Mouse (Mus musculus): ENCODE results near the gene 5330417C22Rik. TPM values are rescaled to one million over a fixed set of nuclear protein-coding genes. Genes with fewer than 3 reads are reported as not detected.
A peak's percentile ranks its signal among the peaks of the same experiment; 100 is the strongest.

The 5330417C22Rik gene
- total and polyA plus RNA-seq, 2 experiments from 2014 or later, result 11.5 to 17.5 TPM

- TF ChIP-seq CTCF (IDR thresholded peaks at IDR 0.05; ENCODE audit: low read depth), result no peak
- no peak overlapping the region for H3K27ac ChIP-seq (ENCODE audit: low read depth, low read length)
- no peaks in the 10 kb centered on the region for H3K27me3 ChIP-seq (ENCODE audit: insufficient read depth, low read length)
- H3K9ac ChIP-seq, result no peak overlapping the region
- H3K4me1 ChIP-seq (ENCODE audit: insufficient read depth), result no peaks in the 10 kb centered on the region
- H3K36me3 ChIP-seq (ENCODE audit: insufficient read depth), result no peaks in the 10 kb centered on the region
- no peak for ATAC-seq
- H3K4me2 ChIP-seq (ENCODE audit: low read depth), result no peak overlapping the region
- no peaks in the 10 kb centered on the region for H3K9me3 ChIP-seq (ENCODE audit: low read length)
- DNase-seq, result no peak
- WGBS, result 66% methylated on average over 14 of the region's 14 CpGs
- no peak overlapping the region for H3K4me3 ChIP-seq (ENCODE audit: low read depth, low read length)
Measured at GRCm38 (mm10) chr3:108476761-108477619, 59.3 kb downstream of the 5330417C22Rik start.

- Histone ChIP-seq H3K9me3 (ENCODE audit: low read length) (no peaks in the 10 kb centered on the region), H3K4me1 (ENCODE audit: insufficient read depth) (no peaks in the 10 kb centered on the region), H3K4me3 (ENCODE audit: low read depth, low read length) (no peak overlapping the region), H3K9ac (no peak overlapping the region), H3K27me3 (ENCODE audit: insufficient read depth, low read length) (no peaks in the 10 kb centered on the region), H3K4me2 (ENCODE audit: low read depth) (no peak overlapping the region), H3K27ac (ENCODE audit: low read depth, low read length) (no peak overlapping the region), H3K36me3 (ENCODE audit: insufficient read depth) (no peaks in the 10 kb centered on the region)
- DNase-seq (no peak), ATAC-seq (no peak)
- no peak for TF ChIP-seq CTCF (IDR thresholded peaks at IDR 0.05; ENCODE audit: low read depth)
- 77% methylated on average over 5 of the region's 5 CpGs for WGBS
Measured at GRCm38 (mm10) chr3:108475496-108475895, 60.8 kb downstream of the 5330417C22Rik start.

GRCm38 (mm10) chr3:108474969-108475368 lies 61.4 kb downstream of the 5330417C22Rik start:
- Histone ChIP-seq H3K36me3 (ENCODE audit: insufficient read depth) (no peaks in the 10 kb centered on the region), H3K4me1 (ENCODE audit: insufficient read depth) (no peaks in the 10 kb centered on the region), H3K9ac (no peak overlapping the region), H3K27ac (ENCODE audit: low read depth, low read length) (no peak overlapping the region), H3K4me2 (ENCODE audit: low read depth) (no peak overlapping the region), H3K27me3 (ENCODE audit: insufficient read depth, low read length) (no peaks in the 10 kb centered on the region), H3K9me3 (ENCODE audit: low read length) (no peaks in the 10 kb centered on the region), H3K4me3 (ENCODE audit: low read depth, low read length) (no peak overlapping the region)
- DNase-seq (no peak), ATAC-seq (no peak)
- no peak for TF ChIP-seq CTCF (IDR thresholded peaks at IDR 0.05; ENCODE audit: low read depth)
- 95% methylated on average over 7 of the region's 7 CpGs for WGBS

- H3K4me3 ChIP-seq (ENCODE audit: low read depth, low read length), result no peak overlapping the region
- no peak overlapping the region for H3K27ac ChIP-seq (ENCODE audit: low read depth, low read length)
- 0 out of 2 replicates have a peak, but pooled peaks cover 3% of the 10 kb centered on the region for H3K36me3 ChIP-seq (ENCODE audit: insufficient read depth)
- DNase-seq, result no peak
- H3K4me1 ChIP-seq (ENCODE audit: insufficient read depth), result no peaks in the 10 kb centered on the region
- no peak overlapping the region for H3K4me2 ChIP-seq (ENCODE audit: low read depth)
- no peaks in the 10 kb centered on the region for H3K27me3 ChIP-seq (ENCODE audit: insufficient read depth, low read length)
- no peak for ATAC-seq
- TF ChIP-seq CTCF (IDR thresholded peaks at IDR 0.05; ENCODE audit: low read depth), result no peak
- no peak overlapping the region for H3K9ac ChIP-seq
- H3K9me3 ChIP-seq (ENCODE audit: low read length), result no peaks in the 10 kb centered on the region
- WGBS, result 79% methylated on average over 8 of the region's 8 CpGs
Measured at GRCm38 (mm10) chr3:108467760-108468159, 68.6 kb downstream of the 5330417C22Rik start.

GRCm38 (mm10) chr3:108466425-108466824 lies 69.9 kb downstream of the 5330417C22Rik start:
- H3K4me1 ChIP-seq (ENCODE audit: insufficient read depth), result no peaks in the 10 kb centered on the region
- H3K27ac ChIP-seq (ENCODE audit: low read depth, low read length), result no peak overlapping the region
- no peaks in the 10 kb centered on the region for H3K27me3 ChIP-seq (ENCODE audit: insufficient read depth, low read length)
- H3K9ac ChIP-seq, result no peak overlapping the region
- peak; percentile 50 for TF ChIP-seq CTCF (IDR thresholded peaks at IDR 0.05; ENCODE audit: low read depth)
- DNase-seq (no peak), ATAC-seq (no peak; the same call in 1 of the 2 replicates)
- H3K4me3 ChIP-seq (ENCODE audit: low read depth, low read length), result no peak overlapping the region
- no peaks in the 10 kb centered on the region for H3K9me3 ChIP-seq (ENCODE audit: low read length)
- H3K36me3 ChIP-seq (ENCODE audit: insufficient read depth), result 0 out of 2 replicates have a peak, but pooled peaks cover 3% of the 10 kb centered on the region
- H3K4me2 ChIP-seq (ENCODE audit: low read depth), result no peak overlapping the region
- WGBS, result 87% methylated on average over 6 of the region's 6 CpGs

- Histone ChIP-seq H3K36me3 (ENCODE audit: insufficient read depth) (peaks cover 6% of the 10 kb centered on the region; the same call in 1 of the 2 replicates), H3K4me3 (ENCODE audit: low read depth, low read length) (no peak overlapping the region), H3K4me2 (ENCODE audit: low read depth) (no peak overlapping the region), H3K9ac (no peak overlapping the region), H3K27me3 (ENCODE audit: insufficient read depth, low read length) (no peaks in the 10 kb centered on the region), H3K27ac (ENCODE audit: low read depth, low read length) (no peak overlapping the region), H3K4me1 (ENCODE audit: insufficient read depth) (no peaks in the 10 kb centered on the region), H3K9me3 (ENCODE audit: low read length) (no peaks in the 10 kb centered on the region)
- DNase-seq, result no peak
- no peak for TF ChIP-seq CTCF (IDR thresholded peaks at IDR 0.05; ENCODE audit: low read depth)
- no peak for ATAC-seq
- WGBS, result 44% methylated on average over 10 of the region's 10 CpGs
Measured at GRCm38 (mm10) chr3:108458866-108459265, 77.5 kb downstream of the 5330417C22Rik start.

GRCm38 (mm10) chr3:108458380-108458779 lies 78.0 kb downstream of the 5330417C22Rik start:
- H3K4me2 ChIP-seq (ENCODE audit: low read depth), result no peak overlapping the region
- H3K9ac ChIP-seq, result no peak overlapping the region

More at GRCm38 (mm10) chr3:108458380-108458779, 78.0 kb downstream of the 5330417C22Rik start:
- no peaks in the 10 kb centered on the region for H3K4me1 ChIP-seq (ENCODE audit: insufficient read depth)
- no peaks in the 10 kb centered on the region for H3K27me3 ChIP-seq (ENCODE audit: insufficient read depth, low read length)
- H3K9me3 ChIP-seq (ENCODE audit: low read length), result no peaks in the 10 kb centered on the region
- peaks cover 6% of the 10 kb centered on the region; the same call in 1 of the 2 replicates for H3K36me3 ChIP-seq (ENCODE audit: insufficient read depth)
- no peak for DNase-seq
- TF ChIP-seq CTCF (IDR thresholded peaks at IDR 0.05; ENCODE audit: low read depth), result no peak
- WGBS, result 63% methylated on average over 14 of the region's 14 CpGs
- no peak overlapping the region for H3K27ac ChIP-seq (ENCODE audit: low read depth, low read length)
- ATAC-seq, result no peak
- no peak overlapping the region for H3K4me3 ChIP-seq (ENCODE audit: low read depth, low read length)
